Mouse (Mus musculus) liver, embryonic 14.5 days (tissue): ENCODE data around the gene Zfp260.

Source experiments
- CTCF ChIP-seq: IDR thresholded peaks from 2 replicates; pipeline ENCODE4 v1.5.1; 2016; ENCODE audit warnings: antibody characterized with exemption, low read depth, control low read depth
- EP300 ChIP-seq: IDR thresholded peaks from 2 replicates; pipeline ENCODE4 v1.6.1; 2016; ENCODE audit warnings: antibody characterized with exemption, low read depth

DNA sequence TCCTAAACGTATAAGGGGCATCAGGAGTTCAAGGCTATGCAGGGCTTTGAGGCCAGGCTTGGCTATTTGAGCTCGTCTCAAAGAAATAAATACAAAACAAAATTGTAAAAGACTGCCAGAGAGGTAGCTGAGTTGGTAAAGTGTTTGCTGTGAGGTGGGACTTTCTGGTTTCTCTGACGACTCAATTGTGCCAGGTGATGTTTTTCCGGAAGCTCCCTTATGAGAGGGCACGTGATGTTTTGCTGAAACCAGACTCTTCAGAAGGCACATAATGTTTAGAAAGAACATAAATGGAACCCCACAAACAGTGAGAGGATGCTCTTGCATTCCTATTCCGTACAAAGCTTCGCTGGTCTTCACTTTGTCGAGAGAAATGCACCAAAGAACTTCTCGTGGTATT, 1.9 kb upstream of the Zfp260 start:
- TF ChIP-seq CTCF (no peak), EP300 (no peak)
